Mouse (Mus musculus) neural tube, embryonic 11.5 days (tissue): ENCODE results near the gene Crb3. TPM values are rescaled to one million over a fixed set of nuclear protein-coding genes. Genes with fewer than 3 reads are reported as not detected.
A peak's percentile ranks its signal among the peaks of the same experiment; 100 is the strongest.

Experiments used
- ATAC-seq: fragments of 200-750 bp; cut with Nextera tagmentation; 2 replicates; pipeline ENCODE4 v1.8.0; 2017; ENCODE audit warnings: moderate number of reproducible peaks, mild to moderate bottlenecking, moderate TSS enrichment, moderate library complexity; ENCODE audit not compliant: insufficient read depth, low FRiP score, low TSS enrichment
- DNase-seq: peaks from one replicate; pipeline ENCODE4 v3.0.0-alpha.2; 2015; ENCODE audit warnings: low spot score
- H3K27ac ChIP-seq: fragments of 300-500 bp; sonication (generic); 2 replicates; pipeline ENCODE4 v1.5.1; 2014; ENCODE audit warnings: low read depth, mild to moderate bottlenecking, low read length
- H3K27me3 ChIP-seq: fragments of 300-500 bp; sonication (generic); 2 replicates; pipeline ENCODE4 v1.6.1; 2014; ENCODE audit warnings: mild to moderate bottlenecking, low read length, mixed read lengths; ENCODE audit not compliant: control insufficient read depth, insufficient read depth
- H3K36me3 ChIP-seq: fragments of 300-500 bp; sonication (generic); 2 replicates; pipeline ENCODE4 v1.6.1; 2014; ENCODE audit warnings: mild to moderate bottlenecking, low read length, moderate library complexity, mixed read lengths; ENCODE audit not compliant: control insufficient read depth, insufficient read depth
- H3K4me1 ChIP-seq: fragments of 300-500 bp; sonication (generic); 2 replicates; pipeline ENCODE4 v1.6.1; 2014; ENCODE audit warnings: low read length, mixed read lengths; ENCODE audit not compliant: control insufficient read depth, insufficient read depth
- H3K4me2 ChIP-seq: fragments of 300-500 bp; sonication (generic); 2 replicates; pipeline ENCODE4 v1.6.1; 2014; ENCODE audit warnings: low read depth, mild to moderate bottlenecking, moderate library complexity
- H3K4me3 ChIP-seq: fragments of 300-500 bp; sonication (generic); 2 replicates; pipeline ENCODE4 v1.5.1; 2014; ENCODE audit warnings: low read depth, low read length
- H3K9ac ChIP-seq: fragments of 300-500 bp; sonication (generic); 2 replicates; pipeline ENCODE4 v1.6.1; 2014; ENCODE audit warnings: mild to moderate bottlenecking, low read length
- H3K9me3 ChIP-seq: fragments of 300-500 bp; sonication (generic); 2 replicates; pipeline ENCODE4 v1.6.1; 2016; ENCODE audit warnings: low read length; ENCODE audit not compliant: control insufficient read depth
- WGBS: fragments of 180-500 bp; shearing (Covaris S2); extraction: QIAGEN DNeasy Blood & Tissue Kit; methylation state at CpG from one replicate; pipeline ENCODE4 v1.1.7; 2014; 5-methylcytosine and 5-hydroxymethylcytosine counted together
- polyA plus RNA-seq: library from polyadenylated mRNA; unstranded; fragments of >200 nt; fragmentation: Nextera tagmentation; extraction: Ambion mirVana; gene quantifications from 2 replicates; pipeline ENCODE4 v1.2.1, GENCODE M21; 2014

Crb3 gene
- polyA plus RNA-seq: 1.2 and 1.9 TPM in 2 replicates

DNA sequence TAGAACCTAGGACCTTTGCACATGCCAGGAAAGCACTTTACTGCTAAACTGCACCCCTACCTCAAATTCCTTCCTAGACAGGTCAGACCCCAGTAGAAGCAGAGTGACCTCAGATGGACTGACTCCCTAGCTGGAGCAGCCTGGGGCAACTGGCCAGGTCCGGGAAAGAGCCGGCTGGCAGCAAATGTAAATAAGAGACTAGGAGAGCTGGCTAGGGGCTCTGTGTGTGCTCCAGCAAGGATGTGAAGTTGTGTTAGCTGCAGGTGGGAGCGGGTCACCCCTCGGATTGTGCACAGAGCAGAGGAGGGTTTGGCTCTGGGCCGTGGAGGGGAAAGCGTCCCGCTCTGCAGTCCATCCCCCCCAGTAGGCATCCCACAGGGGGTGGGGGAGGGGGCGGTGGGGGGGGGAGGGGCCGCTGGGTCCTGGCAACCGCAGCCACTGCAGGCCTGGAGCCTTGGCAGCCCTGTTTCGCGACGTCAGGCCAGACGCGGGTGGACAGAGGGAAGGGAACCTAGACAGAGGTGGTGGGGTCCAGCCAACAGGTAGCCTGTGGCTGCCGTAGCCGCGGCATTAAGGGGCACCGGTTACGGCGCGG is at the start of gene Crb3:
Gene Crb3, plus strand, starts transcription at position 215 of the 595 bp plus-strand sequence.
- no peak for DNase-seq
- Histone ChIP-seq H3K27ac (peak within 1 kb of the TSS; percentile 56; the same call in 1 of the 2 replicates), H3K9ac (peak within 1 kb of the TSS; percentile 74), H3K36me3 (no peaks in the 10 kb centered on the region), H3K27me3 (peaks cover 28% of the 10 kb centered on the region), H3K9me3 (no peaks in the 10 kb centered on the region), H3K4me1 (0 out of 2 replicates have a peak, but pooled peaks cover 3% of the 10 kb centered on the region), H3K4me3 (peak within 1 kb of the TSS; percentile 71), H3K4me2 (peak within 1 kb of the TSS; percentile 77)
- peak; percentile 17; the same call in 1 of the 2 replicates for ATAC-seq
- WGBS: 0% methylated on average over 16 of the region's 22 CpGs

DNA sequence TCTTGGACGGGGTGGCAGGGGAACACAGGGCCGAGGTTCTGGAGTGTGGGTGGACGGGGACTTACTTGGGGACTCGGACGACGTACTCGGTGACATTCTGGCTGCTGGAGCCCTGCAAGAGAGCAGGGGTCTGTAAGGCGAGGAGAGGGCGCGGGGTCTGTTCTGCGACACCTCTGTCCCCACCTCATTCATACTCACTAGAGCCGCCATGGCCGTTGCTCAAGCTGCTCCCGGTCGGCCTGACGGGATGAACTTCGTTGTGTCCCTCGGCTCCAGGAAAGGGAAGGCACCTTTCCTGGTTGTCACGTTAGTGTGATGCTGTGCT is 48.0 kb upstream of the Crb3 start:
- Histone ChIP-seq H3K9me3 (no peaks in the 10 kb centered on the region), H3K36me3 (peaks cover 4% of the 10 kb centered on the region), H3K4me3 (peak overlapping the region; percentile 61), H3K4me2 (peak overlapping the region; percentile 72), H3K9ac (peak overlapping the region; percentile 46), H3K27ac (no peak overlapping the region), H3K4me1 (peaks cover 4% of the 10 kb centered on the region), H3K27me3 (no peaks in the 10 kb centered on the region)
- DNase-seq: no peak
- 1% methylated on average over 19 of the region's 19 CpGs for WGBS
- peak; percentile 42 for ATAC-seq

DNA sequence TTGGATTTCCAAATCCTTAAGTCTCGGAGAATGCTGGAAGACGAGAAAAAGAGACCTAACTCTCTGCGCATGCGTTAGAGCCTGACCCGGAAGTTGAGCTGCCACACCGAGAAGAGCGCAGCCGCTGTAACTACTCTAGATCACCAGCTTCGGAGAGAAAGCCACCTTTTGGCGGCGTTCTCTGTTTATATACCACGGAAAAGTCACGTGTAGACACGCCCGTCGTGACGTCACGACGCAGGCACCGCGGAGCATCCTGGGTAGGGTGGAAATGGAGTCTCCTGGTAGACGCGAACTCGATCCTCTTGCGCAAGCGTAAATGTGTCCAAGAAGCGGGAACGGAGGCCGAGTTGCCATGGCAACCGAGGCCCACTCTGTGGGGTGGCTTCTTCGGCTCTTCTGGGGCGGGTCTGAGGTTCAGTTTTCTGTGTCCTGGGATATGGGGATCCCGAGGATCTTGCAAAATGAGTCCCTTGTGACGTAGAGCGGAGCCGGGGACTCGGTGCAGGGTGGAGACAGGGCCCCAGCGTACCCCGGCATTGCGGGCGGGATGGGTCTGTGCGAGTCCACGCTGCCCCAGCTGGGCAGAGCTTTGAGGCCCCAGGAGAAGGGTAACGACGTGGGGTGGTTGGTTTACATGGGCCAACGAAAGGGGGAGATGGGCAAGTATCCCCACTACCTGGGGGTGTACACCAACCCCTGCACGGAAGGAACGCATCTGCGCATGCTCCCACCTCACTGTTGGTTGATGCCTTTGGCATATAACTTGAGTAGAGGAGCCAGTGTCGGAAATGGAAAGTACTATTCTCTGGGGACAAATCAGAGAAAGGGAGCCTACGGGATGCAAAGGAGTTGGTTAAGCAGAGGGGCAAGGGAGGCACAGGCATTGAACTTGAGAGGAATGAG is 47.4 kb upstream of the Crb3 start, which contains the start of the genes Gtf2f1 and Gm17949:
Gene Gtf2f1, minus strand, starts transcription at position 53 of the 906 bp plus-strand sequence.
Gene Gm17949, plus strand, starts transcription at position 234 of the 906 bp plus-strand sequence.
- H3K4me2 ChIP-seq: peak within 1 kb of the TSS; percentile 90
- WGBS: under 1% methylated on average over 51 of the region's 51 CpGs
- H3K9ac ChIP-seq: peak within 1 kb of the TSS; percentile 81
- H3K27ac ChIP-seq: peak within 1 kb of the TSS; percentile 78
- peak within 1 kb of the TSS; percentile 61 for H3K4me3 ChIP-seq
- H3K36me3 ChIP-seq: peaks cover 4% of the 10 kb centered on the region
- peak; percentile 88 for ATAC-seq
- H3K4me1 ChIP-seq: peaks cover 4% of the 10 kb centered on the region
- no peaks in the 10 kb centered on the region for H3K27me3 ChIP-seq
- no peaks in the 10 kb centered on the region for H3K9me3 ChIP-seq
- peak; percentile 99 for DNase-seq

DNA sequence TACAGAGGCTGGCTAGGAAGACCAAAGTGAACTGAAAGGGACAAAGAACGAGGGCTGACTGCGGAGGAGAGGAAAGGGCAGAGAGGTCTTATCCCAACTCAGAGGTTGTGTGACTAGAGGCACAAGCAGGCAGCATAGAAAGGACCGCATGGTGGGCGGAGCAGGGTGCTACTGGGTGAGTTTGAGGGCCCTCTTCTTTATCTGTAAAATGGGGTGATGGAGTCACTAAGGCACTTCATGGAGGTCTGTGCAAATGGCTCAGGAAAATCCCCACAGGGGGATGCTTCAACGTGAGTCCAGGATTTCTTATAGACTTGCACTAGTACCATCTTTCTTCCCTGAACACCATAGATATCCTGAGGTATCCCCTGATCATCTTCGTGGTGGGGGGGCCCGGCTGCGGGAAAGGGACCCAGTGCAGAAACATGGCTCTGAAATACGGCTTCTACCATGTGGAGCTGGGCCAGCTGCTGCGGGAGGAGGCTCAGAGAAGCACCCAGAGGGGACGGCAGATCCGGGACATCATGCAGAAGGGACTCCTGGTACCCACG is 46.6 kb upstream of the Crb3 start:
- peak overlapping the region; percentile 90 for H3K4me2 ChIP-seq
- WGBS: 70% methylated on average over 13 of the region's 13 CpGs
- peaks cover 4% of the 10 kb centered on the region for H3K4me1 ChIP-seq
- H3K27ac ChIP-seq: no peak overlapping the region
- DNase-seq (no peak), ATAC-seq (no peak)
- H3K4me3 ChIP-seq: peak overlapping the region; percentile 61
- peak overlapping the region; percentile 81; the same call in 1 of the 2 replicates for H3K9ac ChIP-seq
- H3K9me3 ChIP-seq: no peaks in the 10 kb centered on the region
- H3K36me3 ChIP-seq: no peaks in the 10 kb centered on the region; the same call in 1 of the 2 replicates
- no peaks in the 10 kb centered on the region for H3K27me3 ChIP-seq

DNA sequence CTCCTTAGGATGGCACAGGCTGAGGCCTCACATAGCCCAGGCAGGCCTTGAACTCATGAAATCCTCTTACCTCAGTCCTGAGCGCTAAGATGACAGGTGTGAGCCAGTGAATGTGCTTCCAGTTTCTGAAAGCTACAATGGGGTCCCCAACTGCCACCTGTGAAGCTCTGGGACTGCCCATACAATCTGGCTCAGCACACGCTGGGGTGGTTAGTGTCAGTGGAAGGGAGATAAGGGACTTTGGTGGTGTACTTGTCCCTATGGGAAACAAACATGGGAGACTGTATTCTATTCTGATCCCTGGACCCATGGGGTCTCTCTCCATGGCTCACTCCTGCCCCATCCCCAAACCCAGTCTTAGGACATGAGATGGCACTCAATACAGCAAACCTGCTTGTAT is 39.2 kb upstream of the Crb3 start:
- no peak overlapping the region for H3K27ac ChIP-seq
- DNase-seq: no peak
- H3K4me3 ChIP-seq: no peak overlapping the region
- H3K4me1 ChIP-seq: no peaks in the 10 kb centered on the region
- H3K9ac ChIP-seq: no peak overlapping the region
- H3K27me3 ChIP-seq: no peaks in the 10 kb centered on the region
- H3K9me3 ChIP-seq: no peaks in the 10 kb centered on the region
- no peak for ATAC-seq
- peaks cover 26% of the 10 kb centered on the region for H3K36me3 ChIP-seq
- 82% methylated on average over 2 of the region's 2 CpGs for WGBS
- no peak overlapping the region for H3K4me2 ChIP-seq

DNA sequence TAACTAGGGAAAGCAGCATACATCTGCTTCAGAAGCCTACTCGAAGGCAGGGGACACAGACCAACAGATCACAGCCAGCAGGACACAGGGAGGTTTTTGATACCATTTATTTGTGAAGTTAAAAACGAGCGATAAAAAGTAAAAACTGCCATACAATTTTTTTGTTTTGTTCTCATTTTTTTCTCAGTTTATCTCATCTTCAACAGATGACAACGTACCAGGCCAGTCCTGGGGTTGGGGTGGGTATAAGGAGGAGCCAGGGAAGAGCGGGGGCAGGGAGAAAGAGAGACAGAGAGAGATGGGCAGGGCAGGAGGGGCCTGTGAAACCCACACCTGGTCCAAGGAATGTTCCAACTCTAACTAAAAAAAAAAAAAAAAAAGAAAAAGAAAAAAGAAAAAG is 37.9 kb upstream of the Crb3 start:
- H3K4me2 ChIP-seq: no peak overlapping the region
- H3K27me3 ChIP-seq: no peaks in the 10 kb centered on the region
- H3K27ac ChIP-seq: no peak overlapping the region
- no peak overlapping the region for H3K9ac ChIP-seq
- peaks cover 38% of the 10 kb centered on the region for H3K36me3 ChIP-seq
- ATAC-seq (no peak), DNase-seq (no peak)
- WGBS: 90% methylated on average over 5 of the region's 5 CpGs
- no peaks in the 10 kb centered on the region for H3K4me1 ChIP-seq
- no peak overlapping the region for H3K4me3 ChIP-seq
- no peaks in the 10 kb centered on the region for H3K9me3 ChIP-seq

DNA sequence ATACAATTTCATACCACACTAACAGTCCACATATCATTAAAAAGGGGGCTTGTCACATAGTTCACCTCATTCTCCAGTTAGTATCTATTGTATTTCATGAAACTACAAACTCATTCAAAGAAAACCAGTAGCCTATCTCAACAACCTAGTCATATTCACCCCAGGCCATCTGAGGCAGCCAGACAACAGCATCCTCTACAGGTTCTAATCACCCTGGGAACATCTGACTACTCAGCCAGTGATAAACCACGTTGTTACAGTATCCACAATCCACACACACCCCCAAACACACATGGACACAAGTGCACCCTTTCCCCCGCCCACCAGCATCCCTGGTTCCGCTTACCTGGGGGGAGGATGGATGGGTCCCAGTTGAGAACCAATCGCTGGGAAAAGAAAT is 31.4 kb upstream of the Crb3 start:
- no peak for DNase-seq
- peaks cover 11% of the 10 kb centered on the region for H3K4me1 ChIP-seq
- no peak overlapping the region for H3K27ac ChIP-seq
- H3K9me3 ChIP-seq: no peaks in the 10 kb centered on the region
- no peak overlapping the region for H3K4me3 ChIP-seq
- H3K4me2 ChIP-seq: no peak overlapping the region
- WGBS: 97% methylated on average over 4 of the region's 4 CpGs
- peaks cover 44% of the 10 kb centered on the region for H3K36me3 ChIP-seq
- no peak overlapping the region for H3K9ac ChIP-seq
- H3K27me3 ChIP-seq: no peaks in the 10 kb centered on the region
- no peak for ATAC-seq

DNA sequence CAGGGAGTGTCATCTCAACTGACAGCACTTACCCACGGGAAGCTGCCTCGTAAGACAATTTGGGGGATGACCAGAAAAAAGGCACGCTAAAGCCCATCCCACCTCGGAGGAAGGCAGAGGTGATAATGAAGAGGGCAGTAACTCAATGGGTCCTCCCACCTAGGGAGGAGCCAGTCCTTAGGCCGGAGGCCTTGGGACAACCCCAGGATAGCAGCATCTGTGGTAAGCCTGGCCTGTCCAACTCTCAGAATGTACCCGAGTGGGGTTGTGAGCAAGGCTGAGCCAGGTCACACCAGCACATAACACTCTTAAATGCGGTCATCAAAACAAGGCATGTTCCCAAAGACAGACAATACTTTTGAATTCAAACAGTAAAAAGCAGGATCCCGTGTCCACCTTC is 29.2 kb upstream of the Crb3 start:
- DNase-seq: no peak
- Histone ChIP-seq H3K27ac (no peak overlapping the region), H3K36me3 (peaks cover 26% of the 10 kb centered on the region), H3K4me2 (peak overlapping the region; percentile 86), H3K9me3 (no peaks in the 10 kb centered on the region), H3K27me3 (no peaks in the 10 kb centered on the region), H3K4me1 (peaks cover 11% of the 10 kb centered on the region), H3K4me3 (peak overlapping the region; percentile 96), H3K9ac (peak overlapping the region; percentile 99)
- no peak for ATAC-seq
- 34% methylated on average over 8 of the region's 8 CpGs for WGBS
